Mouse (Mus musculus) heart, adult 10 weeks (tissue): ENCODE results near the gene Smarca2. TPM values are rescaled to one million over a fixed set of nuclear protein-coding genes. Genes with fewer than 3 reads are reported as not detected.

ENCODE experiments used
- polyA plus RNA-seq: library from polyadenylated mRNA; stranded (reverse); fragments of 350-450 nt; fragmentation: Illumina TruSeq; extraction: RNeasy Lipid Tissue Mini Kit (QIAGEN cat#74804); gene quantifications from one replicate; pipeline ENCODE4 v1.2.3, GENCODE M21; 2014; ENCODE audit warnings: low read depth, low replicate concordance

Gene Smarca2
- 57.8 TPM for polyA plus RNA-seq

GRCm38 (mm10) chr19:26604755-26605300, at the start of gene Smarca2:
Gene Smarca2 (plus strand): TSS chr19:26605050.

